ENCODE assay signal across 9 mouse cellular contexts in the genomic region with DNA sequence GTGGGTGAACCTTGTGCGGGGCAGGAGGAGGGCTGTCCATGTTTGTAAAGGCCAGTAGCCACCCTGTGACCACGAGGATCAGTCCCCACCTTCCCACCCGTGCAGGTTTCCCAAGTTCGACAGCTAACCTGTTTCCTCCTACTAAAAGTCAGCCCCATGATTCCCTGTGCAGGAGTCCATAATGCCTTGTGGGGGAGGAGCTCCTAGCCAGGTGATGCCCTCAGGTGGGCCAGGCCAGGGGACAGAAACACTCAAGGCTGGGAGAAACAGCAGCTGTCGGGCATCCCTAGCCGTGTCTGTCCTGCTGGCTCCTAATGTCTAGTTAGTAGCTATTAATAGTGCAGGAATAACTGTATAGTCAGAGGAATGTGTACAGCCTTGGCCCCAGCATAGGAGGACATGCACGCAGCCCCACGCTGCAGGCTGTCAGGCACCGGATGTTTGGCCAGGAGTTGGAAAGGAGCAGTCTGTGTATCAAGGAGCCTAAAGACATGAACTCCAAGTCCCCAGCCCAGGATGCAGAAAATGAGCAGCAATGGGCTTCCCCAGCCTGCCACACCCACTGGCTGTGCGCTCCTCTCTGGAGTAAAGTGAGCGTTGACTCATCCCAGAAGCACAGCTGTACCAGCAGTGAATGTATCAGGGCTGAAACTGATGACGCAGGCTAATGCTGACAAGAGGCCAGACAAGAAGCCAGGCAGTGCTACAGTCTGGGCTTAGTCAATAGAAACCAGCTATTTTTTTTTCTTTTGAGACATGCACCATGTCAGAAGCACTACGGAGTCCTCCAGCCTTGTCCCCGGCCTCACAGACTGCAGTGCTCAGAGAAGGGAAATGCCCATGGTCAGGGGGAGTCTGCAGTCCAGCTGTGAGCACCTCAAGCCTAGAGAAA.
DNase-seq lines count a peak whose midpoint lies in the region; ATAC-seq and TF ChIP-seq lines count a peak whose summit lies in the region.
"Had no signal": no experiment of that assay in that cellular context is flagged by ENCODE, and none has a peak within 500 bp of the region (broad histone marks: within the 10 kb centered on the region; RNA-seq: fewer than 3 reads in every experiment).

No protein-coding gene starts in this region.

- H3K9ac ChIP-seq in embryonic facial prominence, embryonic 12.5 days: no peak overlapping the region
- no peak overlapping the region for H3K9ac ChIP-seq in midbrain, embryonic 14.5 days (replicated peaks; ENCODE audit: low read length)
- H3K9ac ChIP-seq in midbrain, embryonic 16.5 days (ENCODE audit: low read depth, low read length): no peak overlapping the region
- peak overlapping the region; percentile 44; the same call in 1 of the 2 replicates for H3K9ac ChIP-seq in heart, embryonic 14.5 days (ENCODE audit: low read length)
- no peak overlapping the region for H3K9ac ChIP-seq in stomach, embryonic 16.5 days (ENCODE audit: low read length)

- no peak for ATAC-seq in embryonic facial prominence, embryonic 12.5 days (ENCODE audit: insufficient number of reproducible peaks, insufficient read depth, low FRiP score, low TSS enrichment)
- no peak for ATAC-seq in midbrain, embryonic 14.5 days (ENCODE audit: low FRiP score, low TSS enrichment)
- no peak for ATAC-seq in midbrain, embryonic 16.5 days
- peak; percentile 58 for ATAC-seq in heart, embryonic 14.5 days (ENCODE audit: insufficient number of reproducible peaks, insufficient read depth, low FRiP score, low read depth)
- peak; percentile 74 for ATAC-seq in stomach, embryonic 16.5 days (ENCODE audit: insufficient read depth, low FRiP score)

- H3K9me3 ChIP-seq in embryonic facial prominence, embryonic 12.5 days: no peaks in the 10 kb centered on the region
- H3K9me3 ChIP-seq in embryonic facial prominence, embryonic 10.5 days: no peaks in the 10 kb centered on the region
- no peaks in the 10 kb centered on the region for H3K9me3 ChIP-seq in midbrain, embryonic 14.5 days (ENCODE audit: control insufficient read depth, low read length)
- H3K9me3 ChIP-seq in midbrain, embryonic 16.5 days (replicated peaks; ENCODE audit: control insufficient read depth, low read length, poor library complexity, severe bottlenecking): no peaks in the 10 kb centered on the region
- no peaks in the 10 kb centered on the region for H3K9me3 ChIP-seq in heart, embryonic 14.5 days (ENCODE audit: control insufficient read depth, low read length)
- no peaks in the 10 kb centered on the region for H3K9me3 ChIP-seq in stomach, embryonic 16.5 days (replicated peaks; ENCODE audit: control insufficient read depth, low read length)

- H3K4me2 ChIP-seq in embryonic facial prominence, embryonic 12.5 days (replicated peaks): no peak overlapping the region
- H3K4me2 ChIP-seq in midbrain, embryonic 14.5 days (ENCODE audit: low read length): no peak overlapping the region
- H3K4me2 ChIP-seq in midbrain, embryonic 16.5 days (ENCODE audit: low read length): no peak overlapping the region
- no peak overlapping the region for H3K4me2 ChIP-seq in heart, embryonic 14.5 days (ENCODE audit: low read length)
- H3K4me2 ChIP-seq in stomach, embryonic 16.5 days (ENCODE audit: low read depth, low read length): no peak overlapping the region

- peak overlapping the region; percentile 7; the same call in 1 of the 2 replicates for H3K27ac ChIP-seq in embryonic facial prominence, embryonic 12.5 days
- H3K27ac ChIP-seq in embryonic facial prominence, embryonic 10.5 days (replicated peaks): no peak overlapping the region
- H3K27ac ChIP-seq in midbrain, embryonic 14.5 days (replicated peaks; ENCODE audit: low read depth, low read length): 0 out of 2 replicates have a peak overlapping the region, but pooled peaks have one; percentile 13
- H3K27ac ChIP-seq in midbrain, embryonic 16.5 days (ENCODE audit: low read length): no peak overlapping the region
- peak overlapping the region; percentile 68 to 84 for H3K27ac ChIP-seq in heart, embryonic 14.5 days (replicated peaks in 1 of 2; ENCODE audit: control insufficient read depth in 1 of 2, insufficient read depth in 1 of 2, low read depth in 2 of 2, low read length in 2 of 2)
- H3K27ac ChIP-seq in stomach, embryonic 16.5 days (ENCODE audit: low read length): peak overlapping the region; percentile 36
- no peak overlapping the region for H3K27ac ChIP-seq in thymus, adult 2 months (ENCODE audit: control insufficient read depth, insufficient read depth, low read length)

- no peak overlapping the region for H3K4me3 ChIP-seq in embryonic facial prominence, embryonic 12.5 days
- H3K4me3 ChIP-seq in embryonic facial prominence, embryonic 10.5 days: no peak overlapping the region
- H3K4me3 ChIP-seq in midbrain, embryonic 14.5 days (replicated peaks; ENCODE audit: low read depth, low read length): no peak overlapping the region
- H3K4me3 ChIP-seq in midbrain, embryonic 16.5 days (ENCODE audit: low read depth, low read length): no peak overlapping the region
- no peak overlapping the region for H3K4me3 ChIP-seq in heart, embryonic 14.5 days (ENCODE audit: control insufficient read depth in 1 of 2, insufficient read depth in 1 of 2, low read depth in 1 of 2, low read length in 2 of 2)
- no peak overlapping the region for H3K4me3 ChIP-seq in stomach, embryonic 16.5 days (replicated peaks; ENCODE audit: low read length)
- no peak overlapping the region for H3K4me3 ChIP-seq in thymus, adult 2 months (ENCODE audit: control insufficient read depth, insufficient read depth, low read length)
- H3K4me3 ChIP-seq: erythroblast, embryonic 14.5 days had no signal

- no peaks in the 10 kb centered on the region for H3K27me3 ChIP-seq in embryonic facial prominence, embryonic 12.5 days
- H3K27me3 ChIP-seq in embryonic facial prominence, embryonic 10.5 days (replicated peaks; ENCODE audit: low read depth, poor library complexity, severe bottlenecking): no peaks in the 10 kb centered on the region
- no peaks in the 10 kb centered on the region for H3K27me3 ChIP-seq in midbrain, embryonic 14.5 days (ENCODE audit: control insufficient read depth, insufficient read depth, low read length)
- no peaks in the 10 kb centered on the region for H3K27me3 ChIP-seq in midbrain, embryonic 16.5 days (ENCODE audit: control insufficient read depth, insufficient read depth, low read depth, low read length)
- H3K27me3 ChIP-seq in heart, embryonic 14.5 days (ENCODE audit: control insufficient read depth, insufficient read depth, low read length): no peaks in the 10 kb centered on the region
- no peaks in the 10 kb centered on the region for H3K27me3 ChIP-seq in stomach, embryonic 16.5 days (ENCODE audit: control insufficient read depth, insufficient read depth, low read length)
- H3K27me3 ChIP-seq in thymus, adult 2 months (ENCODE audit: control insufficient read depth, insufficient read depth, low read length): no peaks in the 10 kb centered on the region

- peaks cover 51% of the 10 kb centered on the region for H3K36me3 ChIP-seq in embryonic facial prominence, embryonic 12.5 days
- peaks cover 68% of the 10 kb centered on the region for H3K36me3 ChIP-seq in embryonic facial prominence, embryonic 10.5 days (replicated peaks)
- H3K36me3 ChIP-seq in midbrain, embryonic 14.5 days (ENCODE audit: control insufficient read depth, insufficient read depth, low read length): peaks cover 47% of the 10 kb centered on the region
- H3K36me3 ChIP-seq in midbrain, embryonic 16.5 days (ENCODE audit: control insufficient read depth, insufficient read depth, low read length): peaks cover 5% of the 10 kb centered on the region; the same call in 1 of the 2 replicates
- peaks cover 58% of the 10 kb centered on the region for H3K36me3 ChIP-seq in heart, embryonic 14.5 days (ENCODE audit: control insufficient read depth, insufficient read depth, low read length)
- peaks cover 8% of the 10 kb centered on the region; the same call in 1 of the 2 replicates for H3K36me3 ChIP-seq in stomach, embryonic 16.5 days (ENCODE audit: control insufficient read depth, insufficient read depth, low read length)
- peaks cover 32% of the 10 kb centered on the region for H3K36me3 ChIP-seq in thymus, adult 2 months (ENCODE audit: control insufficient read depth, insufficient read depth, low read length)

- 84% methylated on average over 14 of the region's 14 CpGs for WGBS in embryonic facial prominence, embryonic 12.5 days
- WGBS in embryonic facial prominence, embryonic 10.5 days: 89% methylated on average over 14 of the region's 14 CpGs
- WGBS in midbrain, embryonic 14.5 days: 89% methylated on average over 14 of the region's 14 CpGs
- 87% methylated on average over 14 of the region's 14 CpGs for WGBS in midbrain, embryonic 16.5 days
- 31% methylated on average over 14 of the region's 14 CpGs for WGBS in heart, embryonic 14.5 days
- WGBS in stomach, embryonic 16.5 days: 63% methylated on average over 14 of the region's 14 CpGs
- WGBS in thymus, adult 2 months: 94% methylated on average over 14 of the region's 14 CpGs

- peaks cover 3% of the 10 kb centered on the region; the same call in 1 of the 2 replicates for H3K4me1 ChIP-seq in embryonic facial prominence, embryonic 12.5 days
- peaks cover 23% of the 10 kb centered on the region for H3K4me1 ChIP-seq in embryonic facial prominence, embryonic 10.5 days
- 0 out of 2 replicates have a peak, but pooled peaks cover 2% of the 10 kb centered on the region for H3K4me1 ChIP-seq in midbrain, embryonic 14.5 days (ENCODE audit: control insufficient read depth, insufficient read depth, low read length)
- peaks cover 5% of the 10 kb centered on the region; the same call in 1 of the 2 replicates for H3K4me1 ChIP-seq in midbrain, embryonic 16.5 days (ENCODE audit: control insufficient read depth, insufficient read depth, low read length)
- peaks cover 24 to 33% of the 10 kb centered on the region in 2 experiments for H3K4me1 ChIP-seq in heart, embryonic 14.5 days (ENCODE audit: control insufficient read depth in 2 of 2, insufficient read depth in 2 of 2, low read length in 2 of 2)
- peaks cover 10% of the 10 kb centered on the region for H3K4me1 ChIP-seq in stomach, embryonic 16.5 days (ENCODE audit: control insufficient read depth, insufficient read depth, low read length)
- H3K4me1 ChIP-seq in thymus, adult 2 months (replicated peaks; ENCODE audit: control insufficient read depth, insufficient read depth, low read length): peaks cover 18% of the 10 kb centered on the region

- TF ChIP-seq POLR2A in thymus, adult 2 months (IDR thresholded peaks at IDR 0.05; ENCODE audit: control insufficient read depth, extremely low read depth, insufficient read depth, low read length, poor library complexity): no peak

- no peak for DNase-seq in embryonic facial prominence, embryonic 10.5 days (ENCODE audit: low spot score)
- no peak for DNase-seq in midbrain, embryonic 14.5 days
- DNase-seq in thymus, adult 2 months: no peak
- DNase-seq in ovary, postnatal 14 days (ENCODE audit: low spot score): no peak

- TF ChIP-seq CTCF in thymus, adult 2 months (IDR thresholded peaks at IDR 0.05; ENCODE audit: borderline replicate concordance, control insufficient read depth, extremely low read depth, insufficient read depth, low read length, poor library complexity): no peak

Comparison
In these comparisons a context has a peak if more than half of its experiments do, and no peak if none do; other contexts are left out.
1. H3K27ac ChIP-seq: peak in embryonic facial prominence, embryonic 12.5 days (single experiment), midbrain, embryonic 14.5 days (single experiment), heart, embryonic 14.5 days (2 of 2) and stomach, embryonic 16.5 days (single experiment); none in embryonic facial prominence, embryonic 10.5 days (single experiment), midbrain, embryonic 16.5 days (single experiment) and thymus, adult 2 months (single experiment).
2. ATAC-seq: peak in heart, embryonic 14.5 days (single experiment) and stomach, embryonic 16.5 days (single experiment); none in embryonic facial prominence, embryonic 12.5 days (single experiment), midbrain, embryonic 14.5 days (single experiment) and midbrain, embryonic 16.5 days (single experiment).